Mouse (Mus musculus) thymus, adult 2 months (tissue): ENCODE measurements around the gene Fbxo5.

Experiments
- CTCF ChIP-seq: fragments of 200-500 bp; IDR thresholded peaks from 2 replicates; pipeline ENCODE4 v1.5.1; 2012; ENCODE audit warnings: mild to moderate bottlenecking, control low read depth, low read length, moderate library complexity, borderline replicate concordance; ENCODE audit not compliant: control insufficient read depth, poor library complexity, insufficient read depth; ENCODE audit errors: extremely low read depth
- POLR2A ChIP-seq: fragments of 200-500 bp; IDR thresholded peaks from 2 replicates; pipeline ENCODE4 v1.6.1; 2012; ENCODE audit warnings: mild to moderate bottlenecking, low read length, control low read depth, moderate library complexity; ENCODE audit not compliant: control insufficient read depth, poor library complexity, insufficient read depth; ENCODE audit errors: extremely low read depth

- TF ChIP-seq POLR2A (no peak), CTCF (no peak)
These were observed 41.5 kb upstream of the Fbxo5 start for GRCm38 (mm10) chr10:5846939-5847338.
